Mouse (Mus musculus) forebrain, embryonic 13.5 days (tissue): ENCODE data around the gene Gm20883. TPM values are rescaled to one million over a fixed set of nuclear protein-coding genes. Genes with fewer than 3 reads are reported as not detected.
"Not testable (repeated sequence)": the region's sequence is repeated elsewhere in the genome, so short reads cannot be mapped to it uniquely, and the experiment has no call there.

ENCODE experiments used
- ATAC-seq: fragments of 200-750 bp; cut with Nextera tagmentation; 2 replicates; pipeline ENCODE4 v1.8.0; 2017
- H3K27ac ChIP-seq: fragments of 300-500 bp; sonication (generic); 2 replicates; pipeline ENCODE4 v1.5.1; 2015; ENCODE audit warnings: inconsistent platforms, mild to moderate bottlenecking, moderate library complexity
- H3K27me3 ChIP-seq: fragments of 300-500 bp; sonication (generic); 2 replicates; pipeline ENCODE4 v1.6.1; 2015; ENCODE audit warnings: mild to moderate bottlenecking, inconsistent platforms
- H3K36me3 ChIP-seq: fragments of 300-500 bp; sonication (generic); 2 replicates; pipeline ENCODE4 v1.6.1; 2015; ENCODE audit warnings: mild to moderate bottlenecking, inconsistent platforms; ENCODE audit not compliant: poor library complexity, severe bottlenecking
- H3K4me1 ChIP-seq: fragments of 300-500 bp; sonication (generic); 2 replicates; pipeline ENCODE4 v1.6.1; 2015; ENCODE audit warnings: inconsistent platforms
- H3K4me2 ChIP-seq: fragments of 300-500 bp; sonication (generic); 2 replicates; pipeline ENCODE4 v1.6.1; 2015; ENCODE audit warnings: inconsistent platforms, mild to moderate bottlenecking, moderate library complexity
- H3K4me3 ChIP-seq: fragments of 300-500 bp; sonication (generic); 2 replicates; pipeline ENCODE4 v1.5.1; 2015; ENCODE audit warnings: mild to moderate bottlenecking, inconsistent platforms
- H3K9ac ChIP-seq: fragments of 300-500 bp; sonication (generic); 2 replicates; pipeline ENCODE4 v1.6.1; 2015; ENCODE audit warnings: mild to moderate bottlenecking, inconsistent platforms
- H3K9me3 ChIP-seq: fragments of 300-500 bp; sonication (generic); replicated peaks from 2 replicates; pipeline ENCODE4 v1.6.1; 2016; ENCODE audit warnings: inconsistent platforms
- WGBS: fragments of 180-500 bp; shearing (Covaris S2); methylation state at CpG from one replicate; pipeline ENCODE4 v1.1.7; 2015; 5-methylcytosine and 5-hydroxymethylcytosine counted together
- polyA plus RNA-seq: library from polyadenylated mRNA; unstranded; fragments of >200 nt; fragmentation: Nextera tagmentation; extraction: Ambion mirVana; gene quantifications from 2 replicates; pipeline ENCODE4 v1.2.1, GENCODE M21; 2015

Gm20883 gene
- polyA plus RNA-seq: not detected in 2 replicates

GRCm38 (mm10) chrY:50607951-50608350, at the start of gene Gm20883:
Gene Gm20883, plus strand, starts transcription at chrY:50608251.
- not testable (repeated sequence) for H3K27ac ChIP-seq, H3K36me3 ChIP-seq, H3K27me3 ChIP-seq, ATAC-seq, H3K4me3 ChIP-seq, H3K4me2 ChIP-seq, H3K9me3 ChIP-seq, H3K9ac ChIP-seq, H3K4me1 ChIP-seq
- WGBS: no CpG with 5 or more reads among the region's 6 CpGs
